In genomic region chr19:24032654-24033236, GRCm38 (mm10) we compare ENCODE assay signal across 25 mouse cellular contexts. TPM values are rescaled to one million over a fixed set of nuclear protein-coding genes. Genes with fewer than 3 reads are reported as not detected.
DNase-seq lines count a peak whose midpoint lies in the region; ATAC-seq and TF ChIP-seq lines count a peak whose summit lies in the region.
"Had no signal": no experiment of that assay in that cellular context is flagged by ENCODE, and none has a peak within 500 bp of the region (broad histone marks: within the 10 kb centered on the region; RNA-seq: fewer than 3 reads in every experiment).

No protein-coding gene starts in this region.

- no peak for DNase-seq in kidney, adult 11 months
- DNase-seq in kidney, postnatal 0 days (ENCODE audit: low spot score) = peak; percentile 71
- DNase-seq in kidney, postnatal 14 days = no peak
- DNase-seq in MEL (ENCODE audit: low read depth, low spot score) (peak; percentile 47), R1 (ENCODE audit: low read depth, low spot score) (peak; percentile 81)
- DNase-seq: adrenal gland, adult 2 months; adrenal gland, postnatal 14 days; cerebellum, adult 11-12 months; cerebellum, adult 8-10 months; cerebellum, postnatal 10 days; cerebellum, postnatal 36 days; embryo, embryonic 11 days; gastrocnemius, postnatal 25 days; heart, postnatal 36 days had no signal

- TF ChIP-seq EP300 in MEL (IDR thresholded peaks at IDR 0.05; ENCODE audit: low read depth in 1 of 2, low read length in 2 of 2) = no peak

- H3K4me1 ChIP-seq in kidney, embryonic 14.5 days (ENCODE audit: control insufficient read depth, insufficient read depth, low read length) = peaks cover 11% of the 10 kb centered on the region; the same call in 1 of the 2 replicates
- peaks cover 7% of the 10 kb centered on the region for H3K4me1 ChIP-seq in kidney, postnatal 0 days (replicated peaks; ENCODE audit: insufficient read depth, low read length)
- H3K4me1 ChIP-seq in MEL (ENCODE audit: control insufficient read depth in 1 of 2, insufficient read depth in 2 of 2, low read length in 2 of 2) = no peaks in the 10 kb centered on the region
- peaks cover 16% of the 10 kb centered on the region for H3K4me1 ChIP-seq in hindbrain, embryonic 13.5 days (replicated peaks)
- peaks cover 7% of the 10 kb centered on the region; the same call in 1 of the 2 replicates for H3K4me1 ChIP-seq in intestine, embryonic 16.5 days (ENCODE audit: control insufficient read depth, insufficient read depth, low read length)

- peaks cover 13% of the 10 kb centered on the region; the same call in 1 of the 2 replicates for H3K27me3 ChIP-seq in kidney, embryonic 14.5 days (ENCODE audit: control insufficient read depth, insufficient read depth, low read length)
- no peaks in the 10 kb centered on the region for H3K27me3 ChIP-seq in kidney, postnatal 0 days (ENCODE audit: insufficient read depth, low read length)
- H3K27me3 ChIP-seq in MEL (ENCODE audit: control insufficient read depth in 1 of 2, insufficient read depth in 2 of 2, low read length in 2 of 2) = no peaks in the 10 kb centered on the region
- peaks cover 36% of the 10 kb centered on the region for H3K27me3 ChIP-seq in hindbrain, embryonic 13.5 days
- peaks cover 19% of the 10 kb centered on the region for H3K27me3 ChIP-seq in intestine, embryonic 16.5 days (replicated peaks; ENCODE audit: control insufficient read depth, insufficient read depth, low read length)

- TF ChIP-seq POLR2A in MEL (IDR thresholded peaks at IDR 0.05; ENCODE audit: control insufficient read depth in 1 of 2, insufficient read depth in 1 of 2, low read depth in 1 of 2, low read length in 2 of 2, poor library complexity in 1 of 2) = no peak

- WGBS in kidney, embryonic 14.5 days = 24% methylated on average over 5 of the region's 5 CpGs
- 26% methylated on average over 5 of the region's 5 CpGs for WGBS in kidney, postnatal 0 days
- 46% methylated on average over 5 of the region's 5 CpGs for WGBS in hindbrain, embryonic 13.5 days
- 49% methylated on average over 5 of the region's 5 CpGs for WGBS in intestine, embryonic 16.5 days

- TF ChIP-seq CTCF in kidney, postnatal 0 days (IDR thresholded peaks at IDR 0.05; ENCODE audit: low read depth) = no peak
- no peak for TF ChIP-seq CTCF in MEL (IDR thresholded peaks at IDR 0.05 in 2 of 3, conservative IDR thresholded peaks at IDR 0.05 in 1 of 3; ENCODE audit: control insufficient read depth in 1 of 3, insufficient read depth in 1 of 3, low read depth in 2 of 3, low read length in 3 of 3, poor library complexity in 1 of 3, severe bottlenecking in 1 of 3)

- H3K79me2 ChIP-seq in MEL (ENCODE audit: control insufficient read depth, insufficient read depth, low read length, poor library complexity) = no peaks in the 10 kb centered on the region

- no peaks in the 10 kb centered on the region for H3K36me3 ChIP-seq in kidney, embryonic 14.5 days (ENCODE audit: control insufficient read depth, insufficient read depth, low read length)
- H3K36me3 ChIP-seq in kidney, postnatal 0 days (ENCODE audit: insufficient read depth, low read length) = no peaks in the 10 kb centered on the region
- no peaks in the 10 kb centered on the region; a peak in 1 of 4 replicates for H3K36me3 ChIP-seq in MEL (ENCODE audit: control insufficient read depth in 1 of 2, insufficient read depth in 2 of 2, low read length in 2 of 2)
- H3K36me3 ChIP-seq in hindbrain, embryonic 13.5 days = no peaks in the 10 kb centered on the region
- no peaks in the 10 kb centered on the region for H3K36me3 ChIP-seq in intestine, embryonic 16.5 days (ENCODE audit: control insufficient read depth, insufficient read depth, low read length)
- H3K36me3 ChIP-seq: embryonic facial prominence, embryonic 10.5 days; embryonic facial prominence, embryonic 13.5 days; forebrain, embryonic 12.5 days; forebrain, embryonic 15.5 days; hindbrain, embryonic 15.5 days had no signal

- no peaks in the 10 kb centered on the region for H3K9me3 ChIP-seq in kidney, embryonic 14.5 days (ENCODE audit: control insufficient read depth, low read length)
- H3K9me3 ChIP-seq in kidney, postnatal 0 days (replicated peaks; ENCODE audit: low read length) = no peaks in the 10 kb centered on the region
- no peaks in the 10 kb centered on the region for H3K9me3 ChIP-seq in MEL (replicated peaks; ENCODE audit: insufficient read depth, low read length)
- no peaks in the 10 kb centered on the region for H3K9me3 ChIP-seq in hindbrain, embryonic 13.5 days
- no peaks in the 10 kb centered on the region for H3K9me3 ChIP-seq in intestine, embryonic 16.5 days (ENCODE audit: control insufficient read depth, low read length)
- H3K9me3 ChIP-seq: embryonic facial prominence, embryonic 10.5 days; embryonic facial prominence, embryonic 13.5 days; forebrain, embryonic 12.5 days; forebrain, embryonic 15.5 days; hindbrain, embryonic 15.5 days had no signal

- no peak overlapping the region for H3K4me3 ChIP-seq in kidney, embryonic 14.5 days (ENCODE audit: low read length)
- H3K4me3 ChIP-seq in kidney, postnatal 0 days (replicated peaks; ENCODE audit: low read depth, low read length) = no peak overlapping the region
- no peak overlapping the region for H3K4me3 ChIP-seq in MEL (ENCODE audit: control insufficient read depth in 1 of 2, insufficient read depth in 1 of 2, low read depth in 2 of 2, low read length in 2 of 2)
- H3K4me3 ChIP-seq in hindbrain, embryonic 13.5 days = no peak overlapping the region
- H3K4me3 ChIP-seq in intestine, embryonic 16.5 days (ENCODE audit: low read length) = no peak overlapping the region
- H3K4me3 ChIP-seq: embryonic facial prominence, embryonic 10.5 days; embryonic facial prominence, embryonic 13.5 days; erythroblast, embryonic 14.5 days; forebrain, embryonic 12.5 days; forebrain, embryonic 15.5 days; hindbrain, embryonic 15.5 days had no signal

- no peak overlapping the region for H3K9ac ChIP-seq in kidney, embryonic 14.5 days (ENCODE audit: low read depth, low read length)
- H3K9ac ChIP-seq in kidney, postnatal 0 days (ENCODE audit: low read depth, low read length) = no peak overlapping the region
- H3K9ac ChIP-seq in MEL (ENCODE audit: control insufficient read depth, low read depth, low read length, poor library complexity, severe bottlenecking) = no peak overlapping the region
- H3K9ac ChIP-seq in hindbrain, embryonic 13.5 days = no peak overlapping the region
- H3K9ac ChIP-seq in intestine, embryonic 16.5 days (ENCODE audit: low read depth, low read length) = no peak overlapping the region
- H3K9ac ChIP-seq: embryonic facial prominence, embryonic 13.5 days; forebrain, embryonic 12.5 days; forebrain, embryonic 15.5 days; hindbrain, embryonic 15.5 days had no signal

- ATAC-seq in kidney, embryonic 14.5 days (ENCODE audit: low FRiP score, low TSS enrichment) = peak; percentile 47; the same call in 1 of the 2 replicates
- no peak for ATAC-seq in kidney, postnatal 0 days (replicated peaks; ENCODE audit: low FRiP score, low read depth)
- no peak for ATAC-seq in hindbrain, embryonic 13.5 days (ENCODE audit: low FRiP score)
- ATAC-seq in intestine, embryonic 16.5 days = no peak
- ATAC-seq: CD4-positive, CD25-positive, alpha-beta regulatory T cell, adult 4 months; forebrain, embryonic 15.5 days had no signal

- no peak overlapping the region for H3K4me2 ChIP-seq in kidney, embryonic 14.5 days (replicated peaks; ENCODE audit: low read depth, low read length)
- H3K4me2 ChIP-seq in kidney, postnatal 0 days (ENCODE audit: low read length) = no peak overlapping the region
- H3K4me2 ChIP-seq in hindbrain, embryonic 13.5 days = no peak overlapping the region
- H3K4me2 ChIP-seq in intestine, embryonic 16.5 days (ENCODE audit: low read depth, low read length) = no peak overlapping the region
- H3K4me2 ChIP-seq: embryonic facial prominence, embryonic 13.5 days; forebrain, embryonic 12.5 days; forebrain, embryonic 15.5 days; heart, embryonic 11.5 days; hindbrain, embryonic 15.5 days had no signal

- no peak overlapping the region for H3K27ac ChIP-seq in kidney, embryonic 14.5 days (ENCODE audit: low read depth, low read length)
- no peak overlapping the region for H3K27ac ChIP-seq in kidney, postnatal 0 days
- H3K27ac ChIP-seq in MEL (ENCODE audit: control insufficient read depth, low read depth, low read length) = no peak overlapping the region
- H3K27ac ChIP-seq in hindbrain, embryonic 13.5 days = no peak overlapping the region
- H3K27ac ChIP-seq in intestine, embryonic 16.5 days (ENCODE audit: low read length) = no peak overlapping the region
- H3K27ac ChIP-seq: embryonic facial prominence, embryonic 10.5 days; embryonic facial prominence, embryonic 13.5 days; forebrain, embryonic 12.5 days; forebrain, embryonic 15.5 days; hindbrain, embryonic 15.5 days had no signal

- TF ChIP-seq RAD21 in MEL (IDR thresholded peaks at IDR 0.05; ENCODE audit: low read depth, low read length) = no peak

TF ChIP-seq in MEL, 35 proteins besides CTCF, POLR2A, EP300 and RAD21 (continues in another document):
- TF ChIP-seq E2F4 (IDR thresholded peaks at IDR 0.05; ENCODE audit: borderline replicate concordance, low read depth, low read length) (no peak), ELF1 (IDR thresholded peaks at IDR 0.05; ENCODE audit: low read depth, low read length) (no peak), HCFC1 (IDR thresholded peaks at IDR 0.05; ENCODE audit: low read depth, low read length) (no peak), POLR2AphosphoS2 (IDR thresholded peaks at IDR 0.05; ENCODE audit: low read length) (no peak), MYB (IDR thresholded peaks at IDR 0.05; ENCODE audit: low read depth, low read length) (no peak), TAL1 (IDR thresholded peaks at IDR 0.05; ENCODE audit: low read length) (no peak), GABPA (IDR thresholded peaks at IDR 0.05; ENCODE audit: low read depth, low read length) (no peak), KAT2A (conservative IDR thresholded peaks at IDR 0.05; ENCODE audit: low read depth, low read length) (no peak), BHLHE40 (IDR thresholded peaks at IDR 0.05; ENCODE audit: borderline replicate concordance, low read depth, low read length) (no peak), NRF1 (IDR thresholded peaks at IDR 0.05; ENCODE audit: insufficient read depth, low read depth, low read length, poor library complexity, severe bottlenecking) (no peak), MAFK (IDR thresholded peaks at IDR 0.05; ENCODE audit: borderline replicate concordance, low read depth, low read length) (no peak), ZNF384 (IDR thresholded peaks at IDR 0.05; ENCODE audit: low read depth, low read length) (no peak), ETS1 (IDR thresholded peaks at IDR 0.05; ENCODE audit: low read depth, low read length) (no peak)

RNA-seq across cellular contexts. Expression of gene Fam189a2, which starts 1.9 kb away (rescaled TPM):
- polyA plus RNA-seq in kidney, embryonic 14.5 days (2014; fragmentation: Nextera tagmentation; extraction: Ambion mirVana) = 2.8 and 4.1 TPM in 2 replicates
- polyA plus RNA-seq in kidney, postnatal 0 days (2015; fragmentation: Nextera tagmentation; extraction: Ambion mirVana) = 1.1 and 1.6 TPM in 2 replicates
- total RNA-seq in MEL (2012; rRNA removed) = not detected in 2 replicates
- not detected for polyA plus RNA-seq in MEL (2012; ENCODE audit: insufficient read depth in 1 of 2, insufficient read length in 2 of 2, low read depth in 1 of 2, low replicate concordance in 2 of 2, missing spikeins in 1 of 2)
- polyA plus RNA-seq in hindbrain, embryonic 13.5 days (2015; fragmentation: Nextera tagmentation; extraction: Ambion mirVana) = 1.5 and 1.6 TPM in 2 replicates
- 0.88 and 0.93 TPM in 2 replicates for polyA plus RNA-seq in intestine, embryonic 16.5 days (2015; fragmentation: Nextera tagmentation; extraction: Ambion mirVana)
- polyA plus RNA-seq: CD4-positive, CD25-positive, alpha-beta regulatory T cell, adult 4 months; erythroblast, embryonic 14.5 days had no signal

Comparison
In these comparisons a context has a peak if more than half of its experiments do, and no peak if none do; other contexts are left out.
1. DNase-seq: peak in kidney, postnatal 0 days (single experiment), MEL (single experiment) and R1 (single experiment); none in kidney, adult 11 months (single experiment) and kidney, postnatal 14 days (single experiment).